Mouse (Mus musculus) liver, embryonic 14.5 days (tissue): ENCODE results near the gene BC030867. TPM values are rescaled to one million over a fixed set of nuclear protein-coding genes. Genes with fewer than 3 reads are reported as not detected.

ENCODE experiments used
- ATAC-seq: fragments of 200-750 bp; cut with Nextera tagmentation; 2 replicates; pipeline ENCODE4 v1.8.0; 2017; ENCODE audit warnings: moderate number of reproducible peaks, mild to moderate bottlenecking, moderate library complexity; ENCODE audit not compliant: insufficient read depth
- DNase-seq, 3 experiments: peaks; one replicate each; pipeline ENCODE4 v3.0.0-alpha.2; 2012 to 2013; ENCODE audit warnings: low read depth in 3 of 3, low spot score in 3 of 3
- H3K27ac ChIP-seq: fragments of 300-500 bp; sonication (generic); 2 replicates; pipeline ENCODE4 v1.5.1; 2014; ENCODE audit warnings: moderate library complexity, mild to moderate bottlenecking, control low read depth, inconsistent platforms
- H3K27me3 ChIP-seq: fragments of 300-500 bp; sonication (generic); 2 replicates; pipeline ENCODE4 v1.6.1; 2014; ENCODE audit warnings: mild to moderate bottlenecking, low read length, moderate library complexity; ENCODE audit not compliant: control insufficient read depth, insufficient read depth
- H3K36me3 ChIP-seq: fragments of 300-500 bp; sonication (generic); replicated peaks from 2 replicates; pipeline ENCODE4 v1.6.1; 2014; ENCODE audit warnings: low read depth; ENCODE audit not compliant: control insufficient read depth, insufficient read depth
- H3K4me1 ChIP-seq, 2 experiments: fragments of 200-500 bp in 1 of 2; fragments of 300-500 bp in 1 of 2; sonication (generic) in 1 of 2; replicated peaks; 2 replicates each; pipeline ENCODE4 v1.6.1; 2012 to 2014; ENCODE audit warnings: antibody characterized with exemption in 1 of 2, inconsistent platforms in 1 of 2, low read length in 1 of 2; ENCODE audit not compliant: control insufficient read depth in 2 of 2, insufficient read depth in 2 of 2
- H3K4me2 ChIP-seq: fragments of 300-500 bp; sonication (generic); 2 replicates; pipeline ENCODE4 v1.6.1; 2014; ENCODE audit warnings: low read depth, mild to moderate bottlenecking, control low read depth, moderate library complexity
- H3K4me3 ChIP-seq, 2 experiments: fragments of 200-500 bp in 1 of 2; fragments of 300-500 bp in 1 of 2; sonication (generic) in 1 of 2; 2 replicates each; pipeline ENCODE4 v1.5.1; 2012 to 2014; ENCODE audit warnings: low read depth in 2 of 2, low read length in 2 of 2, mild to moderate bottlenecking in 2 of 2, control low read depth in 1 of 2, inconsistent platforms in 1 of 2, moderate library complexity in 1 of 2; ENCODE audit not compliant: insufficient read depth in 1 of 2
- H3K9ac ChIP-seq: fragments of 300-500 bp; sonication (generic); replicated peaks from 2 replicates; pipeline ENCODE4 v1.6.1; 2014; ENCODE audit warnings: mild to moderate bottlenecking, control low read depth, moderate library complexity
- H3K9me3 ChIP-seq: fragments of 300-500 bp; sonication (generic); 2 replicates; pipeline ENCODE4 v1.6.1; 2016; ENCODE audit warnings: low read length, mixed read lengths; ENCODE audit not compliant: control insufficient read depth
- CTCF ChIP-seq: IDR thresholded peaks from 2 replicates; pipeline ENCODE4 v1.5.1; 2016; ENCODE audit warnings: antibody characterized with exemption, low read depth, control low read depth
- EP300 ChIP-seq: IDR thresholded peaks from 2 replicates; pipeline ENCODE4 v1.6.1; 2016; ENCODE audit warnings: antibody characterized with exemption, low read depth
- WGBS: fragments of 180-500 bp; shearing (Covaris S2); extraction: QIAGEN DNeasy Blood & Tissue Kit; methylation state at CpG from one replicate; pipeline ENCODE4 v1.1.7; 2014; ENCODE audit not compliant: insufficient replicate concordance; 5-methylcytosine and 5-hydroxymethylcytosine counted together
- polyA plus RNA-seq, 2 experiments: library from polyadenylated mRNA; depleted of rRNA in 1 of 2; stranded (reverse) in 1 of 2; unstranded in 1 of 2; fragments of >200 nt; fragmentation: Nextera tagmentation in 1 of 2; extraction: Ambion mirVana in 1 of 2; gene quantifications; 2 replicates each; pipeline versions ENCODE4 v1.2.1 to v1.2.3; 2012 to 2014

BC030867 gene
- polyA plus RNA-seq, 2 experiments: 10.8 to 11.3 TPM

DNA sequence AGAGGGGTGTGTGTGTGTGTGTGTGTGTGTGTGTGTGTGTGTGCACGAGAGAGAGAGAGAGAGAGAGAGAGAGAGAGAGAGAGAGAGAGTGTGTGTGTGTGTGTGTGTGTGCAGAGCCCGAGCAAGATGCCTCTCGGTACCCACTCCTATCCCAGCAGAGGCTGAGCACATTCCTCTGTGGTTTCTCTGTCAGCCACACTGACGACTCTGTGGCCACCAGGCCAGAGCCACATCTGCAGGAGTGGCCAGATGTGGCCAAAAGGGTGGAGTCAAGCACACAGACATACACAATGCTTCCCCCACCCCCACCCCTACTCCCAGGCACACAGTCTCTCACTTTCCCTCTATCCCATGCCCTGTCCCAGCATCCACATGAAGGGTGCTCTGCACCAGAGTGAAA lies 39.8 kb upstream of the BC030867 start:
- Histone ChIP-seq H3K4me3 (no peak overlapping the region), H3K4me1 (peaks cover 0 to 22% of the 10 kb centered on the region in 2 experiments; a peak in 3 of 4 replicates), H3K4me2 (no peak overlapping the region), H3K9ac (no peak overlapping the region), H3K36me3 (no peaks in the 10 kb centered on the region), H3K9me3 (no peaks in the 10 kb centered on the region), H3K27ac (no peak overlapping the region), H3K27me3 (no peaks in the 10 kb centered on the region)
- DNase-seq: no peak
- WGBS: 29% methylated on average over 4 of the region's 4 CpGs
- peak; percentile 6; the same call in 1 of the 2 replicates for ATAC-seq
- TF ChIP-seq CTCF: no peak
- no peak for TF ChIP-seq EP300

DNA sequence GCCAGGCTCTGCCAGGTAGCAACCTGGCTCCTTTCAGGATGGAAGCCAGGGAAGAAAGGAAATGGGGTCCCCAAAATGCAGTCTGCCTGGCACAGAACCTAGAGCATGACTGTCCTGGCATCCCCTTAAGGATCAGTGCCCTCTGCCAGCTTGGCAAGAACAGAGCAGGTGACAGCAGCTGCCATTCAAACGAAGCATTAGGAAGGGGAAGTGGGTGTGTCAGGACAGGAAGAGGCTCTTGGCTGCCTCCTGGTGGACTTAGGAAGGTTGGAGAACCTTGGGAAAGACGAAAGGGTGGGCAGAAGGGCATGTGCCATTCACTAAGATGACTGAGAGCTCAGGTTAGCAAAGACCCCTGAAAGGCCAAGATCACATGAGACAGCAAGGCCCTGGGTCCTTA lies 38.9 kb upstream of the BC030867 start:
- ATAC-seq: no peak
- peak; percentile 84 for TF ChIP-seq CTCF
- TF ChIP-seq EP300: no peak
- no peak overlapping the region for H3K4me3 ChIP-seq
- H3K36me3 ChIP-seq: no peaks in the 10 kb centered on the region
- no peaks in the 10 kb centered on the region for H3K9me3 ChIP-seq
- no peaks in the 10 kb centered on the region for H3K27me3 ChIP-seq
- H3K4me2 ChIP-seq: no peak overlapping the region
- 20% methylated on average over 2 of the region's 2 CpGs for WGBS
- H3K9ac ChIP-seq: no peak overlapping the region
- H3K27ac ChIP-seq: no peak overlapping the region
- DNase-seq: no peak
- H3K4me1 ChIP-seq: peaks cover 0 to 24% of the 10 kb centered on the region in 2 experiments; a peak in 3 of 4 replicates

DNA sequence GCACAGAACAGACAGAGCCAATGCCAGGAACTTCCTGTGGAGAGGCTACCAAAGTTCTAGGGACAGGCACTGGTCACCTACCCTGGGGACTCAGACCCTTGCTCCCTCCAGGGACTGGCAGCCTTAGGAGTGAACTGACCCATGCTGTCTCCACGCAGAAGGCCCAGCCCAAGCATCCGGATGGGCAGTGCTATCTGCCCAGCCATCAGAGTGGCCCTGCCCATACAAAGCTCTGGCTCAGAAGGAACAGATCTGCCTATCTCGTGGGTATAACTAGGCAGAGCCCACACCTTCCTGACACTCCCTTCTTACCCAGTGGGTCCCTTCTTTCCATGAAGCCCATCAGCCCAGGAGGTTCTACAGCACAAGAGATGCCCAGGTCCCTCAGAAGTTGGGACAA lies 38.5 kb upstream of the BC030867 start:
- no peak for ATAC-seq
- no peaks in the 10 kb centered on the region for H3K27me3 ChIP-seq
- no peaks in the 10 kb centered on the region for H3K9me3 ChIP-seq
- no peak for DNase-seq
- H3K4me1 ChIP-seq: peaks cover 0 to 29% of the 10 kb centered on the region in 2 experiments; a peak in 3 of 4 replicates
- 41% methylated on average over 3 of the region's 3 CpGs for WGBS
- H3K27ac ChIP-seq: no peak overlapping the region
- no peak overlapping the region for H3K4me3 ChIP-seq
- H3K4me2 ChIP-seq: no peak overlapping the region
- no peak overlapping the region for H3K9ac ChIP-seq
- no peaks in the 10 kb centered on the region for H3K36me3 ChIP-seq
- TF ChIP-seq CTCF: no peak
- TF ChIP-seq EP300: no peak

DNA sequence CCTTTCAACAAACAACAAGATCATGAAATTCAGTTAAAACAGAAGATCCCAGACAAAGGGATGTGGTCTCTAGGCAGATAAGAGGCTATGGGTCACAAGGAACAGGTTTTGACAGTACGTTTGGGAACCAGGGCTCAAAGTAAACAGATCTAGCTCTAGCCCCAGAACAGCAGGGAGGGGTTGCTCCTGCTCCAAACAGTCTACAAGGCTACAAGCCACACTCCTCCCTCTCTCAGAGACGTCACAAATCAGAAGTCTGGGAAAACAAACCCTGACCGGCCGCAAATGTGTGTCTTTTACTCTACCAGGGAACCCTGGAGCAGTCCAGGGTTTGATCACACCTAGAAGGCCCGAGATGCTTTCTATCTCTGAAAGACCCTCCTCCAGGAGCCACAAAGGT lies 37.7 kb upstream of the BC030867 start:
- Histone ChIP-seq H3K9me3 (no peaks in the 10 kb centered on the region), H3K27ac (no peak overlapping the region), H3K4me2 (no peak overlapping the region), H3K4me3 (no peak overlapping the region), H3K36me3 (no peaks in the 10 kb centered on the region), H3K27me3 (no peaks in the 10 kb centered on the region), H3K9ac (no peak overlapping the region), H3K4me1 (peaks cover 0 to 34% of the 10 kb centered on the region in 2 experiments; a peak in 3 of 4 replicates)
- no peak for TF ChIP-seq CTCF
- TF ChIP-seq EP300: no peak
- 47% methylated on average over 5 of the region's 5 CpGs for WGBS
- DNase-seq: no peak
- ATAC-seq: no peak

DNA sequence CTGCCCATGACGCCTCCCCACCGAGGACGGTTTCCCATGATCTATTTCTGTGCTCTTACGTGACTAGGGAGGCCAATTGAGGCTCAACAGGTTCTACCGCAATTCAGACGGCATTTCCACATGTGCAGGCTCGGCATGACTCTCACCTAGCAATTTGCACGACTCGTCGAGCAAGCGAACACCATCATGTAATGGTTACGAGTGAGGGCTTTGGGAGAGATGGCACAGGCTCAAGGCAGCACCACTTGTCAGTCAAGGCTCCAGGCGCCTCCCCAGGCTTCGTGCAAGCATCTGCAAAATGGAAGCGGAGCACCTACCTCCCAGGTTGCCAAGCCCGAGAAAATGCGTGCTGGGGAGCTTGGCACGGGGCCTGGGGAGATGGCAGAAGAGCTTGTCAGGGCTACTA lies 36.7 kb upstream of the BC030867 start:
- no peak overlapping the region for H3K4me3 ChIP-seq
- no peak overlapping the region for H3K9ac ChIP-seq
- H3K4me1 ChIP-seq: peaks cover 0 to 34% of the 10 kb centered on the region in 2 experiments; a peak in 3 of 4 replicates
- no peak for ATAC-seq
- WGBS: 77% methylated on average over 18 of the region's 18 CpGs
- no peaks in the 10 kb centered on the region for H3K9me3 ChIP-seq
- no peak for TF ChIP-seq CTCF
- TF ChIP-seq EP300: no peak
- DNase-seq: no peak
- H3K4me2 ChIP-seq: no peak overlapping the region
- no peaks in the 10 kb centered on the region for H3K27me3 ChIP-seq
- no peaks in the 10 kb centered on the region for H3K36me3 ChIP-seq
- H3K27ac ChIP-seq: no peak overlapping the region
